Mouse (Mus musculus) MEL (cell line): Measurements from ENCODE around the gene Ptgdr2. TPM values are rescaled to one million over a fixed set of nuclear protein-coding genes. Genes with fewer than 3 reads are reported as not detected.

Experiments
- DNase-seq: peaks from one replicate; pipeline ENCODE4 v3.0.0; 2011; ENCODE audit warnings: low read depth, low spot score
- H3K27ac ChIP-seq: 2 replicates; pipeline ENCODE4 v1.5.1; 2012; ENCODE audit warnings: low read depth, mild to moderate bottlenecking, control low read depth, low read length, moderate library complexity; ENCODE audit not compliant: control insufficient read depth
- H3K27me3 ChIP-seq, 2 experiments: fragments of 150-350 bp in 1 of 2; sonication (generic) in 1 of 2; 2 replicates each; pipeline ENCODE4 v1.6.1; 2012; ENCODE audit warnings: low read length in 2 of 2, mild to moderate bottlenecking in 2 of 2, improper control_type of control experiment in 1 of 2, moderate library complexity in 1 of 2; ENCODE audit not compliant: insufficient read depth in 2 of 2, control insufficient read depth in 1 of 2
- H3K36me3 ChIP-seq, 2 experiments: 2 replicates each; pipeline ENCODE4 v1.6.1; 2012 to 2014; ENCODE audit warnings: low read length in 2 of 2, improper control_type of control experiment in 1 of 2, inconsistent platforms in 1 of 2, mild to moderate bottlenecking in 1 of 2; ENCODE audit not compliant: insufficient read depth in 2 of 2, control insufficient read depth in 1 of 2
- H3K4me1 ChIP-seq, 2 experiments: fragments of 150-350 bp in 1 of 2; sonication (generic) in 1 of 2; 2 replicates each; pipeline ENCODE4 v1.6.1; 2012; ENCODE audit warnings: low read length in 2 of 2, improper control_type of control experiment in 1 of 2, mild to moderate bottlenecking in 1 of 2; ENCODE audit not compliant: insufficient read depth in 2 of 2, control insufficient read depth in 1 of 2
- H3K4me3 ChIP-seq, 2 experiments: fragments of 150-350 bp in 1 of 2; sonication (generic) in 1 of 2; 2 replicates each; pipeline ENCODE4 v1.5.1; 2012; ENCODE audit warnings: low read depth in 2 of 2, low read length in 2 of 2, mild to moderate bottlenecking in 2 of 2, moderate library complexity in 2 of 2, control low read depth in 1 of 2, improper control_type of control experiment in 1 of 2; ENCODE audit not compliant: control insufficient read depth in 1 of 2, insufficient read depth in 1 of 2
- H3K79me2 ChIP-seq: 2 replicates; pipeline ENCODE4 v1.6.1; 2012; ENCODE audit warnings: mild to moderate bottlenecking, low read length, moderate library complexity; ENCODE audit not compliant: control insufficient read depth, poor library complexity, insufficient read depth
- H3K9ac ChIP-seq: 2 replicates; pipeline ENCODE4 v1.6.1; 2012; ENCODE audit warnings: low read depth, mild to moderate bottlenecking, control low read depth, low read length, moderate library complexity; ENCODE audit not compliant: control insufficient read depth, poor library complexity, severe bottlenecking
- H3K9me3 ChIP-seq: fragments of 150-350 bp; sonication (generic); replicated peaks from 2 replicates; pipeline ENCODE4 v1.6.1; 2012; ENCODE audit warnings: mild to moderate bottlenecking, low read length, improper control_type of control experiment, moderate library complexity; ENCODE audit not compliant: insufficient read depth
- BHLHE40 ChIP-seq: IDR thresholded peaks from 2 replicates; pipeline ENCODE4 v1.6.1; 2012; ENCODE audit warnings: low read depth, mild to moderate bottlenecking, inconsistent platforms, low read length, improper control_type of control experiment, borderline replicate concordance
- CHD1 ChIP-seq: IDR thresholded peaks from 2 replicates; pipeline ENCODE4 v1.6.1; 2012; ENCODE audit warnings: low read depth, mild to moderate bottlenecking, inconsistent platforms, low read length, improper control_type of control experiment
- CHD2 ChIP-seq: IDR thresholded peaks from 2 replicates; pipeline ENCODE4 v1.6.1; 2011; ENCODE audit warnings: low read length, improper control_type of control experiment
- CTCF ChIP-seq, 3 experiments: IDR thresholded peaks in 2 of 3; conservative IDR thresholded peaks in 1 of 3; 2 replicates each; pipeline ENCODE4 v1.5.1; 2011 to 2012; ENCODE audit warnings: low read length in 3 of 3, low read depth in 2 of 3, mild to moderate bottlenecking in 2 of 3, improper control_type of control experiment in 1 of 3, inconsistent platforms in 1 of 3, mixed read lengths in 1 of 3, moderate library complexity in 1 of 3; ENCODE audit not compliant: control insufficient read depth in 1 of 3, insufficient read depth in 1 of 3, poor library complexity in 1 of 3, severe bottlenecking in 1 of 3
- E2F4 ChIP-seq: IDR thresholded peaks from 2 replicates; pipeline ENCODE4 v1.6.1; 2011; ENCODE audit warnings: low read depth, low read length, improper control_type of control experiment, borderline replicate concordance
- GABPA ChIP-seq: IDR thresholded peaks from 2 replicates; pipeline ENCODE4 v1.6.1; 2012; ENCODE audit warnings: low read depth, mild to moderate bottlenecking, inconsistent platforms, low read length, improper control_type of control experiment, moderate library complexity
- MAX ChIP-seq: IDR thresholded peaks from 2 replicates; pipeline ENCODE4 v1.6.1; 2011; ENCODE audit warnings: low read length, improper control_type of control experiment
- MXI1 ChIP-seq: IDR thresholded peaks from 2 replicates; pipeline ENCODE4 v1.6.1; 2011; ENCODE audit warnings: mild to moderate bottlenecking, low read depth, low read length, improper control_type of control experiment
- MYC ChIP-seq: IDR thresholded peaks from 2 replicates; pipeline ENCODE4 v1.6.1; 2011; ENCODE audit warnings: low read depth, mild to moderate bottlenecking, low read length, improper control_type of control experiment, moderate library complexity
- NELFE ChIP-seq: IDR thresholded peaks from 2 replicates; pipeline ENCODE4 v1.6.1; 2011; ENCODE audit warnings: low read depth, low read length, improper control_type of control experiment
- POLR2A ChIP-seq, 2 experiments: IDR thresholded peaks; 2 replicates each; pipeline ENCODE4 v1.6.1; 2011 to 2012; ENCODE audit warnings: low read length in 2 of 2, mild to moderate bottlenecking in 2 of 2, control low read depth in 1 of 2, improper control_type of control experiment in 1 of 2, low read depth in 1 of 2, moderate library complexity in 1 of 2; ENCODE audit not compliant: control insufficient read depth in 1 of 2, insufficient read depth in 1 of 2, poor library complexity in 1 of 2
- POLR2AphosphoS2 ChIP-seq: IDR thresholded peaks from 2 replicates; pipeline ENCODE4 v1.6.1; 2011; ENCODE audit warnings: low read length, improper control_type of control experiment
- RAD21 ChIP-seq: IDR thresholded peaks from 2 replicates; pipeline ENCODE4 v1.6.1; 2011; ENCODE audit warnings: mild to moderate bottlenecking, low read depth, low read length, improper control_type of control experiment
- SIN3A ChIP-seq: IDR thresholded peaks from 2 replicates; pipeline ENCODE4 v1.6.1; 2012; ENCODE audit warnings: low read length, improper control_type of control experiment, inconsistent platforms
- SMC3 ChIP-seq: IDR thresholded peaks from 2 replicates; pipeline ENCODE4 v1.6.1; 2011; ENCODE audit warnings: low read depth, low read length, improper control_type of control experiment
- TAL1 ChIP-seq: IDR thresholded peaks from 2 replicates; pipeline ENCODE4 v1.6.1; 2012; ENCODE audit warnings: mild to moderate bottlenecking, inconsistent platforms, low read length, moderate library complexity, mixed read lengths
- TBP ChIP-seq: IDR thresholded peaks from 2 replicates; pipeline ENCODE4 v1.8.0; 2011; ENCODE audit warnings: low read depth, low read length, improper control_type of control experiment
- UBTF ChIP-seq: IDR thresholded peaks from 2 replicates; pipeline ENCODE4 v1.6.1; 2012; ENCODE audit warnings: low read depth, mild to moderate bottlenecking, inconsistent platforms, low read length, improper control_type of control experiment, moderate library complexity, borderline replicate concordance; ENCODE audit not compliant: insufficient read depth
- USF2 ChIP-seq, 2 experiments: IDR thresholded peaks; 2 replicates each; pipeline ENCODE4 v1.6.1; 2011 to 2012; ENCODE audit warnings: improper control_type of control experiment in 2 of 2, low read length in 2 of 2, borderline replicate concordance in 1 of 2, inconsistent platforms in 1 of 2, low read depth in 1 of 2, mild to moderate bottlenecking in 1 of 2; ENCODE audit not compliant: insufficient read depth in 1 of 2
- ZC3H11A ChIP-seq: IDR thresholded peaks from 2 replicates; pipeline ENCODE4 v1.6.1; 2012; ENCODE audit warnings: low read depth, mild to moderate bottlenecking, inconsistent platforms, low read length, improper control_type of control experiment
- ZKSCAN1 ChIP-seq: IDR thresholded peaks from 2 replicates; pipeline ENCODE4 v1.6.1; 2012; ENCODE audit warnings: low read depth, mild to moderate bottlenecking, inconsistent platforms, low read length, improper control_type of control experiment, moderate library complexity
- ZMIZ1 ChIP-seq: IDR thresholded peaks from 2 replicates; pipeline ENCODE4 v1.6.1; 2012; ENCODE audit warnings: low read depth, mild to moderate bottlenecking, inconsistent platforms, low read length, improper control_type of control experiment, moderate library complexity
- ZNF384 ChIP-seq: IDR thresholded peaks from 2 replicates; pipeline ENCODE4 v1.6.1; 2012; ENCODE audit warnings: low read depth, mild to moderate bottlenecking, inconsistent platforms, low read length, improper control_type of control experiment
- polyA plus RNA-seq, 2 experiments: library from polyadenylated mRNA; stranded (reverse) in 1 of 2; unstranded in 1 of 2; fragments of >175 nt in 1 of 2; fragments of >200 nt in 1 of 2; gene quantifications; 2 replicates each; pipeline versions ENCODE4 v1.2.1 to v1.2.4; 2012; ENCODE audit warnings: low replicate concordance in 2 of 2, low read depth in 1 of 2; ENCODE audit not compliant: insufficient read length in 2 of 2, insufficient read depth in 1 of 2, missing spikeins in 1 of 2
- total RNA-seq: library from RNA; depleted of rRNA; stranded (reverse); fragments of 300-350 nt; gene quantifications from 2 replicates; pipeline ENCODE4 v1.2.3, GENCODE M21; 2012

Gene Ptgdr2
- total and polyA plus RNA-seq, 3 experiments: 0.31 to 0.46 TPM; not detected in 1

GRCm38 (mm10) chr19:10905728-10906000 lies 31.3 kb upstream of the Ptgdr2 start:
- H3K27me3 ChIP-seq: no peaks in the 10 kb centered on the region
- H3K9me3 ChIP-seq: no peaks in the 10 kb centered on the region
- H3K79me2 ChIP-seq: no peaks in the 10 kb centered on the region
- no peak overlapping the region for H3K9ac ChIP-seq
- TF ChIP-seq TAL1: no peak
- TF ChIP-seq E2F4: no peak
- TF ChIP-seq POLR2AphosphoS2: no peak
- TF ChIP-seq UBTF: no peak
- no peak for TF ChIP-seq POLR2A (IDR thresholded peaks at IDR 0.05; ENCODE audit: control insufficient read depth in 1 of 2, insufficient read depth in 1 of 2, low read depth in 1 of 2, low read length in 2 of 2, poor library complexity in 1 of 2)
- TF ChIP-seq CHD2: no peak
- no peak for TF ChIP-seq RAD21
- TF ChIP-seq SMC3: no peak
- no peak for TF ChIP-seq NELFE
- no peak for TF ChIP-seq ZMIZ1
- TF ChIP-seq MYC: no peak
- H3K4me1 ChIP-seq: no peaks in the 10 kb centered on the region
- H3K36me3 ChIP-seq: peaks cover 0 to 8% of the 10 kb centered on the region in 2 experiments; a peak in 2 of 4 replicates
- no peak overlapping the region for H3K27ac ChIP-seq
- H3K4me3 ChIP-seq: no peak overlapping the region
- DNase-seq: no peak

- Histone ChIP-seq H3K4me3 (no peak overlapping the region), H3K79me2 (no peaks in the 10 kb centered on the region), H3K9ac (no peak overlapping the region), H3K36me3 (peaks cover 0 to 4% of the 10 kb centered on the region in 2 experiments; a peak in 1 of 4 replicates), H3K27ac (no peak overlapping the region), H3K4me1 (no peaks in the 10 kb centered on the region), H3K9me3 (no peaks in the 10 kb centered on the region), H3K27me3 (no peaks in the 10 kb centered on the region)
- TF ChIP-seq CTCF (IDR thresholded peaks at IDR 0.05 in 2 of 3, conservative IDR thresholded peaks at IDR 0.05 in 1 of 3; ENCODE audit: control insufficient read depth in 1 of 3, insufficient read depth in 1 of 3, low read depth in 2 of 3, low read length in 3 of 3, poor library complexity in 1 of 3, severe bottlenecking in 1 of 3): peak; percentile 81 to 96 (median 89)
- no peak for TF ChIP-seq ZNF384
- TF ChIP-seq GABPA: no peak
- 0 out of 2 replicates have a peak, but pooled peaks have one; percentile 32 for TF ChIP-seq MYC
- no peak for TF ChIP-seq MAX
- peak; percentile 90 for TF ChIP-seq SMC3
- no peak for TF ChIP-seq MXI1
- TF ChIP-seq ZKSCAN1: no peak
- TF ChIP-seq ZC3H11A: peak; percentile 73
- TF ChIP-seq TBP: 0 out of 2 replicates have a peak, but pooled peaks have one; percentile 18
- TF ChIP-seq SIN3A: no peak
- no peak for TF ChIP-seq BHLHE40
- peak; percentile 82 for TF ChIP-seq RAD21
- no peak for TF ChIP-seq CHD1
- no peak for TF ChIP-seq USF2 (IDR thresholded peaks at IDR 0.05; ENCODE audit: borderline replicate concordance in 1 of 2, insufficient read depth in 1 of 2, low read depth in 1 of 2, low read length in 2 of 2)
- DNase-seq: peak; percentile 71
Measured at GRCm38 (mm10) chr19:10907891-10908290, 29.1 kb upstream of the Ptgdr2 start.
